Mouse (Mus musculus) erythroblast, embryonic 14.5 days (primary cell): ENCODE results near the gene Ppp6r2.

ENCODE experiments used
- GATA1 ChIP-seq: IDR thresholded peaks from 2 replicates; pipeline ENCODE4 v1.6.1; 2012; ENCODE audit warnings: low read length, inconsistent platforms, mixed read lengths
- TAL1 ChIP-seq: IDR thresholded peaks from 3 replicates; pipeline ENCODE4 v1.6.1; 2012; ENCODE audit warnings: low read length, inconsistent platforms, mixed read lengths

GRCm38 (mm10) chr15:89195261-89195681, 16.1 kb upstream of the Ppp6r2 start:
- TF ChIP-seq TAL1 (no peak), GATA1 (no peak)
